Mouse (Mus musculus): ENCODE measurements around the gene Tnfrsf11a.

The Tnfrsf11a gene

GRCm38 (mm10) chr1:105832784-105833183 is 52.3 kb downstream of the Tnfrsf11a start:
- DNase-seq, result no peak

DNA sequence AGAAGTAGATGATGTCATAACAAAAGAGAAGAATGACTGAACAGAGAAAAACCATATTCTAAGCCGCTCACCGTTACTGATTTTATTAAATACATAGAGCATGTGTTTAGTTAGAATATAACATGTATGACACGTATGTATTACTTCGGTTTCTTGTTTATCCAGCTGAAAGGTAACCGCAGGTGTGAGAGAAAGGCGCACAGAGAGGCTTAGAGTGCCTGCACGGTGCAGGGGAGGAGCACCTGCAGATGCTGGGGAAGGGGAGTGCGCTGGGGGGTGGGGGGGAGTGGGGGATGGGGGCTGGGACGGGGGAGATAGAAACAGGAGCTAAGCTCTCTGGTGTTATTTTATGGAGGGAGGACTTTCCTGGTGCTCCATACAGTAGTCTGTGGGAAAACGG is 62.4 kb downstream of the Tnfrsf11a start:
- DNase-seq, result no peak

DNA sequence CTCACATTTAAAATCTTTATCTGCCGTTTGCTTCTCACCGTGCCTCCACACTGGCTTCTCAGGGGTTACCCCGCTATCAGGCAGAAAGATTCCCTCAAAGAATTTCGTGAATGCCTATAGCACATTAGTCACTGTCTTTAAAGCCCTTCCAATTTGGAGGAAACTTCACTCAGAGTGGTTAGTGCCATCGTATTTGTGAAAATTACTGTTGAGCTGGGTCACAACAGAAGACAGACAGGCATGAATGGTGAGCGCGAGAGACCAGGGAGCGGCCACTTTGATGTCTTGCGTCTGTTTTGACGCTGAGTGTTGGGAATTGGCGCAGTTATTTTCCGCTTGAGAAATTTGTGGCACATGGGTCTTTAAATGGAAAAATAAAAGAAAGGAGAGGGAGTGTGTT is 62.9 kb downstream of the Tnfrsf11a start:
- peak in 1 of 2 experiments; percentile 20 for DNase-seq

GRCm38 (mm10) chr1:105843856-105844255 is 63.3 kb downstream of the Tnfrsf11a start:
- DNase-seq, result peak in 1 of 2 experiments; percentile 14

GRCm38 (mm10) chr1:105844341-105845006 is 64.0 kb downstream of the Tnfrsf11a start:
- peak in 1 of 2 experiments; percentile 22 for DNase-seq

DNA sequence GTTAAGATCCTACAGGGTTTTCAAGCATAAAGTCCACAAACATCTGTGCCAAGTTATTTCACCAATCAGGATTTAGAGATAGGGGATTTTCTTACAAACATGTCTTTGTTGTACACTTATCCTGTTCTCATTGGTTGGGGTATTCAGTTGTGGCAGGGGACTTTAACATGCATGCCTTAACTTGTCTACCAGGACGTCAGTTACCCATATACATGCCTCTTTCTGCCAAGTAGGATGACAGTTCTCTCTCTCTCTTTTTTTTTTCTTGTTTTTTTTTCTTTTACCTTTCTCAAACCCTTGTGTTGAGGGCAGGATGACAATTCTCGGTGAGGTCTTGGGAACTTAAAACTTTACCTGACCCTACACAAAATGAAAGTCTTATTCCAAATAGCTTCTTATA is 65.9 kb downstream of the Tnfrsf11a start:
- DNase-seq, result no peak

DNA sequence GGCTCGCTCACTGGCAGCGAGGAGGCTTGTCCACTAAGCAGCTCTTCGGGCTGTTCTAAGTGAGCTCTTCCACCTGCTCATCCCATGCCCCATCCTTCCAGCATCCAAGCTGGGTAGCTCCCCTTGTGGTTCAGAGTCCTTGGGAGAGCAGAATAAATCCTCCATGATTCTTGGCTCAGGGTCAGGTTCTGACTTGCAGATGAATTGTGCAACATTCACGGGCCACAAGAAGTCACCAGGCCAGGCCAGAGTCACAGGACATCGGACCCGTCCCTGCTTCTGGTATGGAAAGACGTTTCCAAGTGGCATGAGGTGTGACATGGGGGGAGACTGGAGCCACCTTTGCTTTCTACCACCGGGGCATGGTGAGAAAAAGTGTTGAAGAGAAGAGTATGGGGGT is 68.3 kb downstream of the Tnfrsf11a start:
- DNase-seq, result no peak

DNA sequence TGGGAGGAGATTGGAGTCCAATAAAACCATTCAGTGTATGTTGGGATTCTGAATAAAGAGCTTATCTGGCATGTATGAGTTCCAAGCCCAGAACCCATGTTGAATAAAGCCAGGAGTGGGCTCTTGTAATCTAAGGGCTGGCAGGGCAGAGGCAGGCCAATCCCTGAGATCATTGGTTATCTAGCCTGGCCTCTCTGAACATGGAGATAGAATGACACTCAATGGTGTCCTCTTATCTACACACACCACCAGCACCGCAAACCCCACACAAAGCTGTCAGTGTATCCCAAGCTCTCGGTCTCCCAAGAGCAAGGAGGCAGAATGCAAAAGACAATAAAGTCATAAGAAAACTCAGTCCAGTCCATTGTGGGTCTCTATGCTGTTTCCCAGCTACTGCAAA is 70.8 kb downstream of the Tnfrsf11a start:
- DNase-seq, result no peak

- DNase-seq, result no peak
Observed at GRCm38 (mm10) chr1:105859740-105860139, 79.2 kb downstream of the Tnfrsf11a start.

DNA sequence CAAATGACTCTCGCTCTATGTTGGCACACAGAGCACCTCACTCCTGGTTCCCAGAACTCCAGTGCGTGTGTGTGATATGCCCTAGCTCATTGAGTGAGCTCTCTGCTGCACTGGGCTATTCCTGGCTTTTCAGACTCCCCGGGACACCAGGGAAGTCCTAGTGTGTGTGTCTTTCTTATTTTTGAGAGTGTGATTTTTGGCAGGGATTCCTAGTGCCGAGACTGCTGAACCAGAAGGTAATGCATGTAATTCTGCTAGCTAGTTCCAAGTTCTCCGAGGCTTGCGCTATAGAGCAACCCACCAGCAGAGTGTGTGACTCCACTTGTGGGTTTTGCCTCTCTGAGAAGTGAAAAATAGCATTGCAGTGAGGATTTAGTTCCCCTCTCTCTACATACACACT is 96.1 kb downstream of the Tnfrsf11a start:
- no peak for DNase-seq

DNA sequence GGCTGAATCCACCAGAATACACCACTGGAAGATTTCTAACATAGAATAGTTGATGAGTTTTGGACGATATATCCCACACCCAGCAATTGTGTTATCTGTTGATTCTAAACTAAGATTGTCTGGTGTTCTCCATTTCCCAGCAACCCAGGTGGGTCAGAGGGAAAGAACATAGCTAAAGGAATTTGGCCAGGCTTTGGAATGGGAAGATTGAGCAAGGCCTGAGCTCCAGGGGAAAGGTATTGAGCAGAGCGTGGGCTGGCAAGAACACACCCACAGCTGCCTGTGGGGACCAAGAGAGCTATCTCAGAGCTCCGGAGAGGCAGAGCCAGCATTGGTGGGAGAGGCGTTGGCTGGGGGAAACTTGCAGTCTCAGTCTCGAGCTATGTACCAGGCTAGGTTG is 97.3 kb downstream of the Tnfrsf11a start:
- no peak for DNase-seq

GRCm38 (mm10) chr1:105878416-105878815 is 97.9 kb downstream of the Tnfrsf11a start:
- no peak for DNase-seq

DNA sequence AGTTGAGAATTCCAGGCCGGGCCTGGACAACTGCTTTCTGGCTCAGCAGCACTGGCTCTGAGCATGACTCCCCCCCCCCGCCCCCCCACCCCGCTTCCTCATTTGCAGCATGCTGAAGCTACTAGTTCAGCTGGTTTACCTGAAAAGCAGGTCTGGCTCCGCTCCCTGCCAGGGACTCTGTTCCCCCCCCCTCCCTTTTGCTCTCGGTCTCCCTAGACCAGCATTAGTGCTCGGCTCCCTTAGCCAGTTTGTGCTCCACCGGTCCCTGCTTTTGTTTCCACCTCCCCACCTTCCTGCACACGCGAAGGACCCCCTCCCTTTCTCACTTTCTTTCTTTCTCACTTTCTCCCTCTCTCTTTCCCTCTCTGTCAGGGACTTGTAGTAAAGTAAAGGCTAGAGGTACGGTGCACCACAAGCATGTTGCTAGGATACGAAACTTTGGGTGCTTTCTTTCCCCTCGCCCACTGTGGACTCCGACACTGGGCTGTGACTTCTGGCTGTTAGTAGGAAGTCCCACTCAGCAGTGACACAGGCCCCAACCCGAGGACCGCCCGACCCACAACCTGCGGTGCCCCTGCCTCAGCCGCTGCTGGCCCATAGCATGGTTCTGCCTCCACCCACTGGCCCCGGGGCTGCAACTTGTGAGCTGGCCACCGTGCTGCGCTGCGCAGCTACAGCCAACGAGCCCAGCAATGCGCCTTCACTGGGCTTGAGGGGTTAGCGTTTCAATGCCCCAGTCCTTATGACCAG is 100.2 kb downstream of the Tnfrsf11a start:
- peak; percentile 55 to 66 for DNase-seq

GRCm38 (mm10) chr1:105881466-105881865 is 100.9 kb downstream of the Tnfrsf11a start:
- DNase-seq, result no peak

- DNase-seq, result no peak
Observed at GRCm38 (mm10) chr1:105883498-105883897, 103.0 kb downstream of the Tnfrsf11a start.

DNA sequence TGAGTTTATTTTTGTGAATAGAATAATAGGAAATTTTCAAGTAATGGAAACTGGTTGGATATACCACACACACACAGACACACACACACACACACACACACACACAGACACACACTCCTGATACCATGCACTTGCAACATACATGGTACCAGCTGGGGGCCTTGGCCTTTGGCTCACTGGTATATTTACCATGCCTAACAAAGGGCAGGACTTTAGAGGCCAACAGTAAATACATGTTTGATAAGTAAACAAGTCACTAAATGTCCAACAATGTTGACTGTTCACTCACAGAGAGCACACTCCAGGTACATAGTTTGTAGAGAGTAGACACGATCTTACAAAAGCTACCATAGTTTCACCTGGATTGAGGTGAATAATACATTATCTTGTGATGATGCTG is 104.6 kb downstream of the Tnfrsf11a start:
- DNase-seq, result no peak

GRCm38 (mm10) chr1:105885575-105885974 is 105.1 kb downstream of the Tnfrsf11a start:
- no peak for DNase-seq

GRCm38 (mm10) chr1:105886358-105886757 is 105.8 kb downstream of the Tnfrsf11a start:
- DNase-seq, result peak in 1 of 2 experiments; percentile 39

DNA sequence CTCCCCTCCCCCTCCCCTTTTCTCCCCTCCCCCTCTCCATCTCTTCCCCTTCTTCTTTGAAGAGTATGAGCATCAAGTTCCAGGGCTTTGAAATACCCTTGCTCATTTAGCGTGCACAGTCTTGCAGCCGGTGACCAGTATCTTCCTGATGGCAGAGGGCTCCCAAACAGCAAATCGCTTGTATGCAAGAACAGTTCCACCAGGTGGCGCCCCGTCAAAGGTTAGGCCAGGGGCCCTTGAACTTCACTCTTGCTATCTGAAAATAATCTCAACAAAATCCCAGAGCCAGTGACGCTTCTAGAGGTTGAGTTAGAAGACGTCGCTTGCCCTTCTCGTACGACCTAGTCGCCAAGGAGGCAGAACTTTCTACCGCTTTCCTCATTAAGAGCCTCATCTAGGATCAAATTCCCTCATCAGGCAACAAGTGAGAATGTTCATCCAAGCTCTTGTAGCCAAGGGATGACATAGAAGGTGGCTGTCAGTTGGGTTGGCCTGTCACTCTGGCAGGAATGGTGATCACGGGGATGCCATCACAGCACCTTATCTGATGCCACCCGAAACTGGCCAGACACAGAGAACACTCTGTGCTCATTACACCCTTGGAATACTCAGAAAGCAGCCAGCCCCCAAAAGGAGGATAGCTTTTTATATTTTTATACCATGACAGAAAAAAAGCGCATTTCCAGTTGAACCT is 110.7 kb downstream of the Tnfrsf11a start:
- DNase-seq, result peak; percentile 95 to 96

DNA sequence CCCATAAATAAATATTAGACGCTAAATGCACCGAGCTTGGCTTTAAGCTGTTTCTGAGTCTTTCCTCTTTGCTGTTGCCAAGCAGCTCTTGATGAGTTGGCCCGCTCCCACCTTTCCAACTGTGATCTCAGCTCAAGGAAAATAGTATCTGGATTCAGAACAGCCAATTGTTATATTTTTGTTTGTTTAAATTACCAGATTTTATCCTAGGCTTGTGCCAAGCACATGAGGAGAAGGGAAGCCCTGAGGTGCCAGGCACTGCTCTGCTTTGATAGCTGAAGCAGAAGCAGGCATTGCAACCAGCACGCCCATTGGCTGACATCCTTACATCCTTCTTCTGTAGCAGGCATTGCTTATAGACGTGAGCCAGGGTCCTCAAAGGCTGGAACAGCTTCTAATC is 114.5 kb downstream of the Tnfrsf11a start:
- no peak for DNase-seq
